Mouse (Mus musculus): ENCODE data around the gene Nol3. TPM values are rescaled to one million over a fixed set of nuclear protein-coding genes. Genes with fewer than 3 reads are reported as not detected.

Gene Nol3
- polyA plus RNA-seq (2015; fragmentation: Illumina TruSeq; extraction: RNeasy Lipid Tissue Mini Kit (QIAGEN cat#74804); ENCODE audit: insufficient read depth, low replicate concordance): 0.59 TPM

DNA sequence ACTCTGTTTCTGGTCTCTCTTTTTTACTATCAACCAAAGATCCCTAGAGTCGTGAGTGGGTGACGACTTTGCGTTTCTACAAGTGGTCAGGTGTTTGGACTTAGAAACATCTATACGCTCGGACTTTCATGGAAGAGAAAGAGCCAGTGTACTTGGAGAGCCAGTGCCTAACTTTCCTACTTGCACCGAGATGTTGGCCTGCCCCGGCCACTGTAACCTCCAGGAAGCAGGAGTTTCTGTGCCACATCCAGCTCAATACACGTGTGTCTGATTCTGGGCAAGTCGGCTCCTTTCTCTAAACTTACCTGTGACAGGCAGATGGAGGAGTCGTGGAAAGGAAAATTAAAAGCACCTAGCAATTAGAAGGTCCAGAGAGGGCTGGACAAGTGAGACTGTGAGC is at the start of gene Nol3:
Gene Nol3, plus strand, starts transcription at position 301 of the 400 bp plus-strand sequence.

DNA sequence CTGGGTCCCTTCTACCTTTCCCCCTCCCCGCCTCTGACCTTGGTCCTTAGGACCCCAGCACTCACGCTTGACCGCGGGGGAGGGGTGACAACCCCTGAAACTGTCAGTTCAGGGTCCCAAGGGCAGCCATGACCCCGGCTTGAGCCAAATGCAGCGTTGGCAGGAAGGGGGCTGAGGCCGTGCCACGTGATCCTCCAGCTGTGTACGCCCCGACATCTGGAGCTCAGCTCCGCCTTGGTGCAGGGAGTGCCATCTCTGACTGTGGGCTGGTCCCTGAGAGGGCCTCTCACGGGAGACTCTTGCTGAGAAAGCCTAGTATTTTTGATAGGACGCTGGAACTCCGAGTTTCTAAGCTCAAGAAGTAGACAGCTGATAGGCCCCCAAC is 21.0 kb upstream of the Nol3 start, which contains the start of gene B3gnt9:
Gene B3gnt9, minus strand, starts transcription at position 188 of the 385 bp plus-strand sequence.

DNA sequence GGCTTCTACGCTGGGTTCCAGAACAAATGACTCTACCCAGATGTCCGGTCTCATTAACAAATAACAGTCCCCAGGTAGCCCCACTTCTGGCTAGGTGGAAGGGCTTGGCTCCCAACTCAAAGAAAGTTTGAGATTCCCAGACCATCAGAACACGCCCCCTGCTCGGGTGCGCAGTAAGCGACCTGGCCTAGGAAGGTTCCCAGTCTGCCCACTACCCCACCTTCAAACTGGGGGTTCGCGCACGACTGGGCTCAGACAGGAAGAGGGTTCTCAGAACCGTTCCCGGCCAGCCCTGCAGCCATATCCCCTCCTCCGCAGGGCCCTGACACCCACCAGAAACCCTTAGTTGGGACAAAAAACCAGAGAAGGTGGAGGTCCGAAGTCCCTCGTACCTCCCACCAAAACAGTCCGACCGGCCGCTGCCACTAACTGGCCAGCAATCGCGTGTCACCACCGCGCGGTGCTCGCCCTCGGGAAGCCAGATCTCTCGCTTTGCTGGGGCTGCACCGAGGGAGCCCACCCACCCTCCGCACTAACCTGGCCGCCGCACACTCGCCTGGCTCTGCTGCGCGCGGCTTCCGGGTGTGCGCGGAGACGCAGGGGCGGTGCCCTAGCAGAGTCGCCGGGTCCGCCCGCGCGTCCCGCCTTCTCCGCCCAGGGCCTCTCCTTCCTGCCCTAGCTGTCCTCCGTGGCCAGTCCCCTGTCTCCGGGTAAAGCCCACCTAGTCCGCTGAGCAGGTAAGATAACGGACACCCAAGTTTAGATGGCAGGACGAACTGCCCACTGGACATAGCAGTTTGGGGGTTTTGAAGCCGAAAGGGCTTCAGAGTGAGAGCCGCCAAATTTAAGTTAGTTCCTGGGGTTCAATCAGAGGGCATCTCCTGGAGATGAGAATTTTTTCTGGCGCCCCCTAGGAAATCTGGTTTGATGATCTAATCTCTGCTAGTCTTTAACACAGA is 11.6 kb upstream of the Nol3 start, which contains the start of the genes Tradd and Fbxl8:
Gene Tradd, minus strand, starts transcription at position 586 of the 959 bp plus-strand sequence.
Gene Fbxl8, plus strand, starts transcription at position 625 of the 959 bp plus-strand sequence.

DNA sequence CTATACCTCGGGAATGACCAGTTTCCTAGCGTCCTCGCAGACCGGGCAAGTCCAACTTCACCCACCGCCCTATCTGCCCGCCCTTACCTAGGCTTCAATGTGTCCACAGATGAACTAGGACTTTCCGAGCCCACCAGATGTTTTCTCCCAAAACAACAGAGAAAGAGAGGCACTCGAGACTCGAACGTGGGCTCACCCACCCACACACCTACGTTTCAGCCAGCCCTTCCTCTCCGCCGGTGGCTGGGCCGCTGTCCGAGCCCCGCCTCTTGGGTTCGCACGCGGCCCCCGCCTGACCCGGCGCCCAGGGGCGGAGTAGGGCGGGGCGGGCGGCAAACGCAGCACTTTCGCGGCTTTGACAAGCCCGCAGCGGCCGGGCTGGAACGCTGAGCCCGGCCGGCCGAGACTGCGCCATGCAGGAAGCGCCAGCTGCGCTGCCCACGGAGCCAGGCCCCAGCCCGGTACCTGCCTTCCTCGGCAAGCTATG is 6.4 kb upstream of the Nol3 start, which contains the start of gene Hsf4:
Gene Hsf4, plus strand, starts transcription at position 341 of the 487 bp plus-strand sequence.

DNA sequence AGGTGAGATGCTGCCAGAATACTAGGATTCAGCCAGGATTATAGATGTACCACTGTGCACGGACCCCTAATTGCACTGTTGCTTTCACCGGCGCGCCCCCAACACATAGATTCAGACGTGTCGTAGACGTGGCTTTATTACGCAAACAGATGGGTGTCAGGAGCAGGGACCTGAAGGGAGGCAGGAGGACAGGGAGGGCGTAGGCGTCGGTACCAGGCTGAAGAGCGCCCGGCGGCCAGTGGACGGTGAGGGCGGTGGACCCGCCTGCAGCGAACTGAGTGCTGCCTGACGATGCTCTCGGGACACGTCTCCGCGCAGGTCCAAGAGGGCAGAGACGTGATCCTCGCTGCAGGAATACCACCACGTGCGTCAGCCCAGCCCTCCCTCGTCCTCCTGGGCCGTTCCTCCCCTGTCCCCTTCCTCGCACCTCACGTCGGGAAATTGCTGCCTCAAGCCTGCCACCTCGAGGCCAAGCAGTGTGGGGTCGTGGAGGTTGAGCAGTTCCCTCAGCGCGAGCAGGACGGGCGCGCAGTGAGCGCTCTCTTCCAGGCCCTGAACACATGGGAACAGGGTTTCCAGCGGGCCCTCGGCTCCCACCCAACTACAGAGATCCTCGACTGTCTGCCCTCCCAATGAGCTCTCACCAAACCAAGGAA is 14.0 kb downstream of the Nol3 start, which contains the start of gene 4931428F04Rik:
Gene 4931428F04Rik, minus strand, starts transcription at position 60 of the 656 bp plus-strand sequence.

DNA sequence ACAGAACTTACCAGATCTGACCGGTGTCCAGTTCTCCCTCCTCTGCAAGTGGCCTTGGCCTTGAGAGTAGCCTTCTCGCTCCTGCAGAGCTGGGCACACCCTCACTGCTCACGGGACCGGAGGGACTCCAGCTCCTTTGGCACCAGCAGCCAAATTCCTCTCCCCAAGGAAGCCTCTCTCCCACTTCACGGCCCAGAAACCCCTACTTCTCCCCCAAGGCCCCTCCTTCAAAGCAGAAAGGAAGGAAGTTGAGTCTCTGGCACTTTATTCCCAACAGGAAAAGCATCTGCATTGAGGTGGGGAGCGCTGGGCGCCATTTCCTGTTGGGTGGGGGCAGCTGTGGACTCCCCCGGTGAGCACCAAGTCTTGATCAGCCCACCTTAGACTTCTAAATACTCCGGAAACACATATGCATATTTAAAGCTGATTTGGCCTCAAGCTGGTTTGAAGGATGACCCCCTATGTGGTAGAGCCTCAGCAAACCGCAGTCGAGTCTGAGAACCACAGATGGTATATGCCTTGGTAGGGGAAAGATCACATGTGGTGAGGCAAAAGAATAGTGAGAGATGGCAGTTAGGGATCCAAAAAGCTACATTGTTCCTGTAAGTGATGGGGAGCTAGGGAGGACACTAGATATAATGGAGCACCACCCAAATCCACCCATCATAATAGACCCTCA is 20.1 kb downstream of the Nol3 start, which contains the start of gene Exoc3l:
Gene Exoc3l, minus strand, starts transcription at position 207 of the 679 bp plus-strand sequence.

DNA sequence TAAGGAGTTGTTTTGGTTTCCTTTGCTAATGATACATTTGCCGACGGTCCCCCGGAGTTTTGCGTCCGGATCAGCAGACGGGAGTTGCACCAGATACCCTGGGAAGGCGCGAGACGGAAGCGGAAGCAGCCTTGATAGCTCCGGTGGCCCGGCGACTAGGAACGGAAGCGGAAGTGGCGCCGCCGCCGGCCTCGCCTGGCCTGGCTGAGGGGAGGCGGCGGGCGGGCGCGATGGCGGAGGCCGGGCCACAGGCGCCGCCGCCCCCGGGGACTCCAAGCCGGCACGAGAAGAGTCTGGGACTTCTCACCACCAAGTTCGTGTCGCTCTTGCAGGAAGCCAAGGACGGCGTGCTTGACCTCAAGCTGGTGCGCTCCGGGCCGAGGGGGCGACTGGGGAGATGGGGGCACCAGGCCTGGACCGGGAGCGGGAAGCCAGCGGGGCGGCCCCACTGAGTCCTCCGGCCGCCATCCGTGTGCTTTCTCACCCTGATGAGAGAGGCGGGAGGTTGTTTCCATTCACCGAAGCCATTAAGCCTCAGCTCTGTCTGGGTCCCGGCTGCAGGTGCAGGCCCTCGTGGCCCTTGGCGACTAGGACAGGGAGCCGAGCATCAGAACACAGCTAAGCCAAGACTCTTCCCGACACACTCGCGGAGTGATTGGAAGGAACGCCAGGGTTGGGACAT is 21.7 kb downstream of the Nol3 start, which contains the start of gene E2f4:
Gene E2f4, plus strand, starts transcription at position 153 of the 682 bp plus-strand sequence.

DNA sequence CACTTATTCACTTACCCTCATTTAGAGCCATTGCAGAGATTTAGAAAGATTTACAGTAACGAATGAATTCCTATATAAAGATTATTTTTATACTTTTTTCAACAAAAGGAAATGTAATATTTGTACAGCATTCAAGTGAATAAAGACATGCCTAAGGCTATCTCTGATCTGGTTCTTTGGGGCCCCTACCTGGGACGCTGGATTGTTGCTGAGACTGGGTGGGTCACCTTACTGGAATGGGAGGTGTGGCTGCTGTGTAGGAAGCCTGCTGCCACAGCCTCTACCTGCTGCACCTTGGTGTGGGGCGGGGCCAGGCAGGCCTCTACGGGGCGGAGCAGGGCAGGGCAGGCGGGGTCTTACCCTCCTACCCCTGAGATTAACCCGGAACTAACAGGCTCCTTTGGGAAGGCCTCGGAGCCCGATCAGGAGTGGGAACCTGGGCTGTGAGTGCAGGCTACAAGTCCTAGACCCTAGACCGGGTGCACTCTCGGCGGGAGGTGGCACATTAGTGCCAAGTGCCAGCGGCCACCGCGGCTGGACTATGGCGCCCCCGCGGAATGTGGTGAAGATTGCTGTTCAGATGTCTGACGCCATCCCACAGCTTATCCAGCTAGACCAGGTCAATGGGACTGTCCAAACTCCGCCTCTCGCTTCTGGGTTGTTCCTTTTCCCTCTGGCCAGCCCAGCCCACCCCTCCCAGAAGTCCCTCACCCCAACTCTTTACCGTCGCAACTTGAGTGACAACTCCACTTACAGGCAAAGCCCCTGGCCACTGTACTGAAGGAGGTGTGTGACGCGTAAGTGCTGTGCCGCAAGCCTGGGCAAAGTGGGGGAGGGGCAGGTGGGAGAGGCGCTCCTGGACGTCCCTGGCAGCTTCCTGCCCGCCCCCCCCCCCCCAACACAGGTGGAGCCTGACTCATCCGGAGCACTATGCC is 29.5 kb downstream of the Nol3 start, which contains the start of gene Elmo3:
Gene Elmo3, plus strand, starts transcription at position 391 of the 935 bp plus-strand sequence.

DNA sequence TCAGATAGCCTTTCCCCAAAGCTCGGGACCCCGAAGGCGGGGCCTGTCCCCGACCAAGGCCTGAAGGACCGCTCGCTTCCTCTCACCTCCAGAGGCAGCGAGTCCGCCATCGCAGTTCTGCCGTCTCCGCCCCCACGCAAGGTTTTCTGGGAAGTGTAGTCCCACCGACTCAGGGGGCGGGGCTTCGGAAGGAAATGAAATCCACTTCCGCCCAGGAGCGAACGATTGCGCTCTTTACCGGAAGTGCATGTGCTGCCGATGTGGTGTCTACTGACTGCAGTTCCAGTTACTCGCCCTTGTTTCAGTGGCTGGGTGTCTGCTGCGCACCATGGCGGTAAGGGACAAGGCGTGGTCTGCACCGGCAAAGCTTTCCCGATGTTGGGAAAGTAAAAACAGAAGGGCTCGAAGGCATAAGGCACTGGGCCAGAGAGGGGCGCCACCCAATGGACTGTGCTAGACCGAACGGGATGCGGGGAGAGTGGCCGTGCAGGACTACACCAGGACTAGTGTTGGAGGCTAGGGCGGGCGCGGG is 50.3 kb downstream of the Nol3 start, which contains the start of the genes Lrrc29 and Tmem208:
Gene Lrrc29, minus strand, starts transcription at position 138 of the 532 bp plus-strand sequence.
Gene Tmem208, plus strand, starts transcription at position 214 of the 532 bp plus-strand sequence.

Other genes starting within 250 kb of the Nol3 start
- gene Ces3a, start 227.5 kb upstream of the Nol3 start, polyA plus RNA-seq (2015; fragmentation: Illumina TruSeq; extraction: RNeasy Lipid Tissue Mini Kit (QIAGEN cat#74804); ENCODE audit: insufficient read depth, low replicate concordance): not detected
- not detected for gene Ces3b, start 192.4 kb upstream of the Nol3 start, polyA plus RNA-seq (2015; fragmentation: Illumina TruSeq; extraction: RNeasy Lipid Tissue Mini Kit (QIAGEN cat#74804); ENCODE audit: insufficient read depth, low replicate concordance)
- not detected for gene Ces4a, start 144.3 kb upstream of the Nol3 start, polyA plus RNA-seq (2015; fragmentation: Illumina TruSeq; extraction: RNeasy Lipid Tissue Mini Kit (QIAGEN cat#74804); ENCODE audit: insufficient read depth, low replicate concordance)
- 149 TPM for gene Cbfb, start 105.5 kb upstream of the Nol3 start, polyA plus RNA-seq (2015; fragmentation: Illumina TruSeq; extraction: RNeasy Lipid Tissue Mini Kit (QIAGEN cat#74804); ENCODE audit: insufficient read depth, low replicate concordance)
- 22.6 TPM for gene D230025D16Rik, start 51.0 kb upstream of the Nol3 start, polyA plus RNA-seq (2015; fragmentation: Illumina TruSeq; extraction: RNeasy Lipid Tissue Mini Kit (QIAGEN cat#74804); ENCODE audit: insufficient read depth, low replicate concordance)
- 4.9 TPM for gene B3gnt9, start 21.0 kb upstream of the Nol3 start, polyA plus RNA-seq (2015; fragmentation: Illumina TruSeq; extraction: RNeasy Lipid Tissue Mini Kit (QIAGEN cat#74804); ENCODE audit: insufficient read depth, low replicate concordance)
- 12.7 TPM for gene Tradd, start 11.5 kb upstream of the Nol3 start, polyA plus RNA-seq (2015; fragmentation: Illumina TruSeq; extraction: RNeasy Lipid Tissue Mini Kit (QIAGEN cat#74804); ENCODE audit: insufficient read depth, low replicate concordance)
- 3.3 TPM for gene Fbxl8, start 11.5 kb upstream of the Nol3 start, polyA plus RNA-seq (2015; fragmentation: Illumina TruSeq; extraction: RNeasy Lipid Tissue Mini Kit (QIAGEN cat#74804); ENCODE audit: insufficient read depth, low replicate concordance)
- 0.29 TPM for gene Hsf4, start 6.3 kb upstream of the Nol3 start, polyA plus RNA-seq (2015; fragmentation: Illumina TruSeq; extraction: RNeasy Lipid Tissue Mini Kit (QIAGEN cat#74804); ENCODE audit: insufficient read depth, low replicate concordance)
- 4.4 TPM for gene 4931428F04Rik, start 13.7 kb downstream of the Nol3 start, polyA plus RNA-seq (2015; fragmentation: Illumina TruSeq; extraction: RNeasy Lipid Tissue Mini Kit (QIAGEN cat#74804); ENCODE audit: insufficient read depth, low replicate concordance)
- 7.8 TPM for gene Exoc3l, start 20.0 kb downstream of the Nol3 start, polyA plus RNA-seq (2015; fragmentation: Illumina TruSeq; extraction: RNeasy Lipid Tissue Mini Kit (QIAGEN cat#74804); ENCODE audit: insufficient read depth, low replicate concordance)
- gene E2f4, start 21.5 kb downstream of the Nol3 start, polyA plus RNA-seq (2015; fragmentation: Illumina TruSeq; extraction: RNeasy Lipid Tissue Mini Kit (QIAGEN cat#74804); ENCODE audit: insufficient read depth, low replicate concordance): 61.9 TPM
- 2.7 TPM for gene Elmo3, start 29.5 kb downstream of the Nol3 start, polyA plus RNA-seq (2015; fragmentation: Illumina TruSeq; extraction: RNeasy Lipid Tissue Mini Kit (QIAGEN cat#74804); ENCODE audit: insufficient read depth, low replicate concordance)
- gene Lrrc29, start 50.1 kb downstream of the Nol3 start, polyA plus RNA-seq (2015; fragmentation: Illumina TruSeq; extraction: RNeasy Lipid Tissue Mini Kit (QIAGEN cat#74804); ENCODE audit: insufficient read depth, low replicate concordance): 0.98 TPM
- 42.6 TPM for gene Tmem208, start 50.2 kb downstream of the Nol3 start, polyA plus RNA-seq (2015; fragmentation: Illumina TruSeq; extraction: RNeasy Lipid Tissue Mini Kit (QIAGEN cat#74804); ENCODE audit: insufficient read depth, low replicate concordance)
- 19.5 TPM for gene Fhod1, start 71.8 kb downstream of the Nol3 start, polyA plus RNA-seq (2015; fragmentation: Illumina TruSeq; extraction: RNeasy Lipid Tissue Mini Kit (QIAGEN cat#74804); ENCODE audit: insufficient read depth, low replicate concordance)
- gene Slc9a5, start 72.7 kb downstream of the Nol3 start, polyA plus RNA-seq (2015; fragmentation: Illumina TruSeq; extraction: RNeasy Lipid Tissue Mini Kit (QIAGEN cat#74804); ENCODE audit: insufficient read depth, low replicate concordance): 1.6 TPM
- gene Plekhg4, start 97.1 kb downstream of the Nol3 start, polyA plus RNA-seq (2015; fragmentation: Illumina TruSeq; extraction: RNeasy Lipid Tissue Mini Kit (QIAGEN cat#74804); ENCODE audit: insufficient read depth, low replicate concordance): 0.21 TPM
- gene Kctd19, start 137.4 kb downstream of the Nol3 start, polyA plus RNA-seq (2015; fragmentation: Illumina TruSeq; extraction: RNeasy Lipid Tissue Mini Kit (QIAGEN cat#74804); ENCODE audit: insufficient read depth, low replicate concordance): 0.73 TPM
- not detected for gene Lrrc36, start 137.4 kb downstream of the Nol3 start, polyA plus RNA-seq (2015; fragmentation: Illumina TruSeq; extraction: RNeasy Lipid Tissue Mini Kit (QIAGEN cat#74804); ENCODE audit: insufficient read depth, low replicate concordance)
- gene Tppp3, start 195.4 kb downstream of the Nol3 start, polyA plus RNA-seq (2015; fragmentation: Illumina TruSeq; extraction: RNeasy Lipid Tissue Mini Kit (QIAGEN cat#74804); ENCODE audit: insufficient read depth, low replicate concordance): 1.5 TPM
- gene Zdhhc1, start 220.8 kb downstream of the Nol3 start, polyA plus RNA-seq (2015; fragmentation: Illumina TruSeq; extraction: RNeasy Lipid Tissue Mini Kit (QIAGEN cat#74804); ENCODE audit: insufficient read depth, low replicate concordance): 5.3 TPM
- gene Hsd11b2, start 242.6 kb downstream of the Nol3 start, polyA plus RNA-seq (2015; fragmentation: Illumina TruSeq; extraction: RNeasy Lipid Tissue Mini Kit (QIAGEN cat#74804); ENCODE audit: insufficient read depth, low replicate concordance): not detected

All from spleen, adult 10 weeks (tissue).